In genomic region chr5:111863922-111864321, GRCm38 (mm10) we compare ENCODE assay signal across 12 mouse cellular contexts.
DNase-seq lines count a peak whose midpoint lies in the region; ATAC-seq lines count a peak whose summit lies in the region.
"Had no signal": no experiment of that assay in that cellular context is flagged by ENCODE, and none has a peak within 500 bp of the region (broad histone marks: within the 10 kb centered on the region; RNA-seq: fewer than 3 reads in every experiment).

No protein-coding gene starts in this region.

- no peaks in the 10 kb centered on the region for H3K36me3 ChIP-seq in heart, embryonic 12.5 days
- no peaks in the 10 kb centered on the region for H3K36me3 ChIP-seq in lung, embryonic 16.5 days (ENCODE audit: control insufficient read depth, insufficient read depth, low read length)
- H3K36me3 ChIP-seq in embryonic facial prominence, embryonic 14.5 days (ENCODE audit: control insufficient read depth, insufficient read depth, low read length): no peaks in the 10 kb centered on the region
- no peaks in the 10 kb centered on the region for H3K36me3 ChIP-seq in intestine, embryonic 15.5 days
- H3K36me3 ChIP-seq: limb, embryonic 15.5 days; midbrain, embryonic 12.5 days had no signal

- no peak for DNase-seq in heart, adult 9 months (ENCODE audit: low spot score in 2 of 2)
- no peak for DNase-seq in lung, postnatal 4 days
- DNase-seq in embryonic facial prominence, embryonic 14.5 days (ENCODE audit: low spot score): peak; percentile 73
- DNase-seq in cerebellum, adult 11 months: no peak
- DNase-seq: cerebellum, adult 18-20 months; gastrocnemius, postnatal 36 days; kidney, postnatal 14 days had no signal

- ATAC-seq in heart, embryonic 12.5 days (ENCODE audit: insufficient number of reproducible peaks, low FRiP score): peak; percentile 58; the same call in 1 of the 2 replicates
- ATAC-seq in lung, embryonic 16.5 days (ENCODE audit: low read depth): peak; percentile 87
- no peak for ATAC-seq in embryonic facial prominence, embryonic 14.5 days (ENCODE audit: low read depth)
- peak; percentile 56; the same call in 1 of the 2 replicates for ATAC-seq in intestine, embryonic 15.5 days

- 43% methylated on average over 7 of the region's 7 CpGs for WGBS in heart, embryonic 12.5 days
- WGBS in lung, embryonic 16.5 days: 33% methylated on average over 7 of the region's 7 CpGs
- 51% methylated on average over 7 of the region's 7 CpGs for whole genome bisulfite sequencing in embryonic facial prominence, embryonic 14.5 days
- 44% methylated on average over 7 of the region's 7 CpGs for WGBS in intestine, embryonic 15.5 days

- H3K9ac ChIP-seq in heart, embryonic 12.5 days: no peak overlapping the region
- no peak overlapping the region for H3K9ac ChIP-seq in lung, embryonic 16.5 days (ENCODE audit: low read length)
- no peak overlapping the region for H3K9ac ChIP-seq in embryonic facial prominence, embryonic 14.5 days (ENCODE audit: low read depth, low read length)
- H3K9ac ChIP-seq in intestine, embryonic 15.5 days: no peak overlapping the region
- H3K9ac ChIP-seq: limb, embryonic 15.5 days; midbrain, embryonic 12.5 days had no signal

- no peak overlapping the region for H3K4me2 ChIP-seq in heart, embryonic 12.5 days
- H3K4me2 ChIP-seq in lung, embryonic 16.5 days (ENCODE audit: low read depth, low read length): no peak overlapping the region
- no peak overlapping the region for H3K4me2 ChIP-seq in embryonic facial prominence, embryonic 14.5 days (ENCODE audit: low read depth, low read length)
- H3K4me2 ChIP-seq in intestine, embryonic 15.5 days (replicated peaks): 0 out of 2 replicates have a peak overlapping the region, but pooled peaks have one; percentile 14
- H3K4me2 ChIP-seq: limb, embryonic 15.5 days; midbrain, embryonic 12.5 days had no signal

- H3K9me3 ChIP-seq in heart, embryonic 12.5 days (replicated peaks): peaks cover 11% of the 10 kb centered on the region
- no peaks in the 10 kb centered on the region for H3K9me3 ChIP-seq in lung, embryonic 16.5 days (ENCODE audit: control insufficient read depth, low read length)
- H3K9me3 ChIP-seq in embryonic facial prominence, embryonic 14.5 days (ENCODE audit: control insufficient read depth, low read length): no peaks in the 10 kb centered on the region
- no peaks in the 10 kb centered on the region for H3K9me3 ChIP-seq in intestine, embryonic 15.5 days
- H3K9me3 ChIP-seq: limb, embryonic 15.5 days; midbrain, embryonic 12.5 days had no signal

- H3K27ac ChIP-seq in heart, embryonic 12.5 days (ENCODE audit: poor library complexity, severe bottlenecking): 0 out of 2 replicates have a peak overlapping the region, but pooled peaks have one; percentile 4
- no peak overlapping the region; the same call in 1 of the 2 replicates for H3K27ac ChIP-seq in lung, embryonic 16.5 days (ENCODE audit: low read length)
- no peak overlapping the region for H3K27ac ChIP-seq in embryonic facial prominence, embryonic 14.5 days (replicated peaks; ENCODE audit: low read depth, low read length)
- no peak overlapping the region for H3K27ac ChIP-seq in intestine, embryonic 15.5 days
- H3K27ac ChIP-seq: limb, embryonic 15.5 days; midbrain, embryonic 12.5 days had no signal

- H3K27me3 ChIP-seq in heart, embryonic 12.5 days (replicated peaks): 0 out of 2 replicates have a peak, but pooled peaks cover 6% of the 10 kb centered on the region
- no peaks in the 10 kb centered on the region for H3K27me3 ChIP-seq in lung, embryonic 16.5 days (ENCODE audit: control insufficient read depth, insufficient read depth, low read depth, low read length)
- no peaks in the 10 kb centered on the region for H3K27me3 ChIP-seq in embryonic facial prominence, embryonic 14.5 days (replicated peaks; ENCODE audit: control insufficient read depth, insufficient read depth, low read length)
- H3K27me3 ChIP-seq in intestine, embryonic 15.5 days (replicated peaks): no peaks in the 10 kb centered on the region

- H3K4me1 ChIP-seq in heart, embryonic 12.5 days (replicated peaks): peaks cover 8% of the 10 kb centered on the region; the same call in 1 of the 2 replicates
- no peaks in the 10 kb centered on the region; the same call in 1 of the 2 replicates for H3K4me1 ChIP-seq in lung, embryonic 16.5 days (replicated peaks; ENCODE audit: control insufficient read depth, insufficient read depth, low read length)
- H3K4me1 ChIP-seq in embryonic facial prominence, embryonic 14.5 days (ENCODE audit: control insufficient read depth, insufficient read depth, low read length): peaks cover 4% of the 10 kb centered on the region; the same call in 1 of the 2 replicates
- H3K4me1 ChIP-seq in intestine, embryonic 15.5 days (replicated peaks): peaks cover 3% of the 10 kb centered on the region; the same call in 1 of the 2 replicates

- no peak overlapping the region for H3K4me3 ChIP-seq in heart, embryonic 12.5 days
- H3K4me3 ChIP-seq in lung, embryonic 16.5 days (ENCODE audit: low read length): no peak overlapping the region
- no peak overlapping the region for H3K4me3 ChIP-seq in embryonic facial prominence, embryonic 14.5 days (ENCODE audit: low read depth, low read length)
- no peak overlapping the region for H3K4me3 ChIP-seq in intestine, embryonic 15.5 days (replicated peaks)
- H3K4me3 ChIP-seq: limb, embryonic 15.5 days; midbrain, embryonic 12.5 days had no signal
